Mouse (Mus musculus) monocyte, adult 5-6 weeks (primary cell): ENCODE data around the gene Tpcn1. TPM values are rescaled to one million over a fixed set of nuclear protein-coding genes. Genes with fewer than 3 reads are reported as not detected.

Source experiments
- ATAC-seq: fragments of 153-309, 156-312 bp; replicated peaks from 2 replicates; pipeline ENCODE4 v1.8.0; 2017; ENCODE audit warnings: mild to moderate bottlenecking; ENCODE audit not compliant: low TSS enrichment, insufficient number of reproducible peaks, severe bottlenecking, poor library complexity, low FRiP score
- total RNA-seq: library from RNA; stranded (forward); fragments of 200-1000, 200-491, 200-594 nt; gene quantifications from 3 replicates; pipeline ENCODE4 v1.2.3, GENCODE M21; 2017

Gene Tpcn1
- total RNA-seq, 1 experiment from 2014 or later: 8.8 TPM

DNA sequence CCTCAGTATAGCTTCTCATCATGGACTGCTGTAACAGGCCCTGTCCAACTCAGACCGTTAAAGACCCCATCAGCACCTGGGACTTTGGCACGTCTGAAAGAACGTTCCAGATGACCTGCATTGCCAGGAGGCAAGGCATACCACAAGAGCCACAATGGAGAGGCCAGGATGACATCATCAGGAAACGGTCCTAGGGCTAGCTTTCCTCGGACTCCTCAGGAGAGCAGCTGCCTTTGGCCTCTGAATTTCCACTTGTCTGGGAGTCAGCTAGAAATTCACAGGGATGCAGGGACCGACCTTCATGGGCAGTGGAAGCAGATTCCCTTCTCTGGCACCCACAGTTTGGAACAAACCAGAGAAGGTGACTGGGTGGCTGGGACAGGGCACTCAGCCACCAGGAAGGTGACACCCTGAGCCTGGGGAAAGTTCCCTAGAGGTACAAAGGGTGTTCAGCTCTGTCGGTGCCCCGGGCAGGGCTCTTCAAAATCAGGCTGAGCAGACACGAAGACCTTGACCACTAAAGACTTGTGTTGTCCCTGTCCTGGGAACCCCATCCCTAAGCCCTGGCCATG is 21.7 kb downstream of the Tpcn1 start:
- ATAC-seq: no peak

DNA sequence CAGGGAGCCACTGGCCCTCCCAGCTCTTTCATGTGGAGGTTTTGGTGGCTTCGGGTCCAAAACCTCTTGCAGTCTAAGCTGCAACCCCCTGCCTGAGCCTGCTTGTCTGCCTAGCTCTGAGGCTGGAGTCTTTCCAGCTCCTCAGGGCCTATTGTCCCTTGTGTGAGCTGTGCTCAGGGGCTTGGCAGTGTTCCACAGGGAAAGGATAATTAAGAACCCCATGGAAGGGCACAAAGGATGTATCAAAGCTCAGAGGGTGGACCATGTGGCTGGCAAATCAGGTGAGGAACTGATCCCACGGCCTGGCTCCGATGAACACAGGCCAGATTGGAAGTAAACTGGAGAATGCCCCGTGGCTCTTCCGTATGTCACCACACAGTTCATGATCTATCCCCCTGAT is 22.4 kb downstream of the Tpcn1 start:
- ATAC-seq: no peak

GRCm38 (mm10) chr5:120565171-120565905 is 23.1 kb downstream of the Tpcn1 start:
- ATAC-seq: no peak

DNA sequence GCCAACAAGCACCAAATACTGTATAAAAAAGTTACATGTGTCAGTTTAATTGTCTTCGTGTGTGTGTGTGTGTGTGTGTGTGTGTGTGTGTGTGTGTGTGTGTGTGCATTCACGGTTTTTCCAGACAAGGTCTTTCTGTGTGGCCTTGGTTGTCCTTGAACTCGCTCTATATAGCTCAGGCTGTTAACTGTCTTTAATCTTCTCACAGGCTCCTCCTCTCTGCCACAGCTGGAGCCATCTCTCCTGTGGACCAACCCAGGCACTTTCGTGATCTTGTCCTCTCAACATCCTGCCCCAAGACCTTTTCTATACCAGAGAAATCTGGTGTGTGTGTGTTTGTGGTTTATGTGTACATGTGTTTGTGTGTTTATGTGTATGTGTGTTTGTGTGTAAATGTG is 24.6 kb downstream of the Tpcn1 start:
- no peak for ATAC-seq

DNA sequence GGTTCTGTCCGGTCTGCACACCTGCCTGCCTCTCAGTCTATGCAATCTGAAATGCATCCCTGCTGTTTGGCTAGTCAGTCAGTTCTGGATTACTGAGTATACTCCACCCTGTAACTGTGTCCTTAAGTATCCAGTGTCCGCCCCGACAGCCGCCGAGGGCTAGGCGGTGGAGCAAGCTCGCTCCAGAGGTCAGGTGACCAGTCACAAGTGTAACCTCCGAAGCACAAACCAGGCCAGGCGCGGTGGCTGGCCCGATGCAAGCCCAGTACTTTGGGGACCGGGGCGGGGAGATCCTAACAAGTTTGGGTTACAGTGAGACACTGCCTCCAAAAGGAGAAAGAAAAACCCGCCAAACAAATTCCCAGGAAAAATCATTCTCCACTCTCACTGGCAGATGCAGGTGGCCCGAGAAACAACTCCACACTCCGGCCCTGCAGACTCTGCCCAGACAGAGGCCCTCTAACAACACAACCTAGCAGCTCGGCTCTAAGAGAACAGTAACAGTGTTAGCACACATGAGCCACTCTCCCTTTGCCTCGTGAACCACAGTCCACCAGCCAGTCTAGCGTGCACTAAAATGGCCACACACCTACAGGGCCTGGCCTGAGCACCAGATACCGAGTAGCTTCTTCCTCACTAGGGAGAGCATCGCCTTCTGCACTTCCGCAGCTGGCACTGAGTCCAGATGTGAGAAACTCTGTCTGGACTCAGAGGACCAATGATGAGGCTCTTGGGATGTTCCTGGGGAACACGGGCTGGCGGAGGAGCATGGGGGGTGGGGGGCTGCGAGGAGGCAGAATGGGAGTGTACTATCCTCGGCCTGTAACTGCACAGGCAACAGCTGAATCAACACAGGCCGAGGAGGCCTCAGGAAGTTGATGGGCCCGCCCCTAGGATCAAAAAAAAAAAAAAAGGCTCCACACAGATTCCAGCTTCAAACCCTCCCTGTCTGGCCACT is 25.2 kb downstream of the Tpcn1 start:
- no peak for ATAC-seq

- ATAC-seq: peak; percentile 25; the same call in 1 of the 2 replicates
These were observed 27.7 kb downstream of the Tpcn1 start for GRCm38 (mm10) chr5:120560616-120561311.

GRCm38 (mm10) chr5:120560129-120560615 is 28.3 kb downstream of the Tpcn1 start:
- no peak; the same call in 1 of the 2 replicates for ATAC-seq

DNA sequence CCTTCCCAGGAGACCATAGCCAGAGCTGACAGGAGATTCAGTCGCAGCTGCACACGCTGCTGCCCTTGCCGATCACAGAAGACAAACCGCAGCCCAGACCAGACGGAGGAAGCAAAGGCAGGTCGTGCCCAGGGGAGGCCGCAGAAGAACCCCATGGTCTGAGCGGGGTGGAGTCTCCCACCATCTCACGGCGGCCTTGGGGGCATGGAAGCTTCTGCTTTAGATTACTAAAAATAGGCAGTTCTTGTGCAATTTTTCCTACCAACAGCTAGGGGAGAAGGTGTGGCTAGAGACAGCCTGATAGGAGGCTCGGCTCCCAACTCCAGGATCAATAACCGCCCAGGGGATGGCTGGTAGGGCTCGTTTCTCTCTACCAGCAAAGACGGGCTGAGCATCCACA is 29.7 kb downstream of the Tpcn1 start:
- peak; percentile 76 for ATAC-seq

GRCm38 (mm10) chr5:120558041-120558440 is 30.4 kb downstream of the Tpcn1 start:
- no peak for ATAC-seq

DNA sequence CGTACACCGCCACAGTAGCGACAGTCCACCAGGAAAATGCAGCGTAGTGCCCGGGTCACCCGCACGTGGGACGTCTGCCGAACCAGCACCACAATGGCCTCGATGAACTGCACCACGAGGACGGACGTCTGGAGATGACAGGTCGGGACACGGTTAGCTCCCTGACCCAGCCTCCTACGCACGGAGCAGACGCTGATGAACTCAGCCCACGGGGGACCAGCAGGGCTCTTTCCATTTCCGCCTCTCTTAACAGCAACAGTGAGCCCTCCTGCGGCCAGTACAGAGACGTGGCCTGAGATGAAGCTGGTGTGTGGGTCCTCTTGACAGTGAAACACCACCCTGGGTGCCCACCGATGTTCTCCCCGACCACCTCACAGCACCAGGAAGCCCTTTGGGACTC is 32.6 kb downstream of the Tpcn1 start:
- no peak for ATAC-seq

DNA sequence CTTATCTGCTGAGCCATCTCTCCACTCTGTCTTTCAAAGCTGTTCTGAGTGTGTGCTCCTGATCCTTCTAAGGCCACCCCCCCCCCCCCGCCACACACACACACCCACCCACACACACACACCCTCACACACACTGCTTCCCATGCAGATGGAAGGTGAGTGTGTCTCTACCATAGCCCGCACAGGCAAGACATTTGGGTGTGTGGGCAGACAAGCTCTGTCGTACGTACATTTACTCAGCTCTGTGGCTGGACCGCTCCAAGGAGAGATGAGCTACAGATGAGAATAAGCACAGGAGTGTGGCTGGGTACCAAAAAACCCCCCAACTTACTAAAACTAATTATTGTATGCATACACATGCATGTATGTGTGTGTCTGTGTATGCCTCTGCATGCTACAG is 37.8 kb downstream of the Tpcn1 start:
- ATAC-seq: no peak

GRCm38 (mm10) chr5:120550137-120550536 is 38.3 kb downstream of the Tpcn1 start:
- no peak for ATAC-seq

- ATAC-seq: no peak
These were observed 40.1 kb downstream of the Tpcn1 start for GRCm38 (mm10) chr5:120548236-120548850.

DNA sequence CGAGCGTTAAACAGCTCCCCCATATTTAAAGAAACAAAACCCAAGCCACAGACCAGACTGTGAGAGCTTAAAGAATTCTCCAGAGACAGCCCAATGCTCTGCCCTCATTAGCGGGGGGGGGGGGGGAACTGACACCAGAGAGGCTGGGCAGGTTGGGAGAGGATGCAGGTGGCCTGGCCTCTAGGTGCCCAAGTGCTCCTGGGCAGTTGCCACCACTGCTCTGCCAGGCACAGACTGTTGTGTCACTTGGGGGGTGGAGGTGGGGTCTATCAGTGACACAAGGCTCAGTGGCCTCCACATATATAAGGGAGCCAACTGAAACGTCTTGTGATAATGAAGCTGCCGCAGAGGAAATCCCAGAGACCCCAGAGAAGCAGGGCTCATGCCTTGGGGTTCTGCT is 51.8 kb downstream of the Tpcn1 start:
- no peak for ATAC-seq

DNA sequence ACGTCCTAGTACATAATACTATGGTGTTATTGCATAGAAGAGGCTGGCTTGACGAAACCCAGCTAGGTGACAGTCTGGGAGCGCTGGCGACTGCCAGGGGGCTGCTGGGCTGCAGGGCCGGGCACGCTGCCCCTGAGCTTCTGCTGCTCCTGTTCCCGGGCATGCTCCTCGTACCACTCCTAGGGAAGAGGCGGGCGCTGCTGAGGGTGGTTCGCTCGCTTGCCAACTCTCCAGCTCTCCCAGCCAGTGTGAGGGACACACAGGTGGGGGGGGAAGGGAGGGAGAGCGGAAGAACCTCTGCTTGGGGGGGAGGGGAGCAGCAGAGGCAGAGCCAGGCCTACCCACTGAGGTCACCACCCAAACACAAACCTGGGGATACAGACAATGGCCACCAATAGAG is 52.4 kb downstream of the Tpcn1 start:
- ATAC-seq: no peak

DNA sequence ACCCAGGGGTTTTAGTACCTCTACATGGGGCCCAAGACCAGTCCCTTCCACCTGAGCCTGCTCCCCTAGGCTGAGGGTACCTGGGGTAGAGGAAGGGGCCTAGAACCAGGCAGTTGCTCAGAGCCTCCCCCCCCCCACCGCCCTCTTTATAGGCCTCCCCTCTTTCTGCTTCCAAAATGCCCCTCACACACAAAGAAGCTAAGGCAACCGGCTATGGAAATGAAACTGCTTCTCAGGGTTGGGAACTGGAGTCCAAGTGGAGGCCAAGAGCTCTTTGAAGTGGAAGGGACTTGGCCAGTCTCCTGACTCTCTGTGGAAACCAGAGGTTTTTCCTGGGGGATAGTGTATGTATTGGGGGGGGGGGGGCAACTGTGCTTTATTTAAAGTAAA is 53.8 kb downstream of the Tpcn1 start:
- no peak for ATAC-seq

DNA sequence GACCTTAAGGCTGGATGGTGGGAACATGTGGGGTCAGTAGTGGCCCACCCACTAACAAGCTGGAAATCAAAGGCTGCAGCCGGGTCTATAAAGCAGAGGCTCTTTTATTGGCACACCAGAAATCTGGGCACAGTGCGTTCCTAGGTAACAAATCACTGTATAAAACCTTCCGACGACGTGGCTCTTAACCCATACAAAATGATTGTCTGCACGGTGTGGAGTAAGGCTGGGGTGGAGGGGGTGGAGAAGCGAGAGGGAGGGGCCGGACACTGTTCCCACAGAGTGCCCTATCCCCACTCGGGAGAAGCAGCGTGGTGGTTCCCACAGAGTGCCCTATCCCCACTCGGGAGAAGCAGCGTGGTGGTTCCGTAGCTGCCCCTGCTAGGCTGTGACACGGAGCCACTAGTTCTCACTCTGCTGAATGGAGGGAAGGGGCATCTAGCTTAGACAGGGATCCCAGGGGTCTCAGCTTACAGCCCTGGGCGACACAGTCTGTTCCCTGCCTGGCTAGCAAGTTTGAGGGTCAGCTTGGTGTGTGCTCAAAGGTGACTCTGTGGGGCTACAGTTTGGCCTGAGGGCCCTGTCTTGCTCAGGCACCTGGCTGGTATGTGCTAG is 54.3 kb downstream of the Tpcn1 start:
- ATAC-seq: no peak

DNA sequence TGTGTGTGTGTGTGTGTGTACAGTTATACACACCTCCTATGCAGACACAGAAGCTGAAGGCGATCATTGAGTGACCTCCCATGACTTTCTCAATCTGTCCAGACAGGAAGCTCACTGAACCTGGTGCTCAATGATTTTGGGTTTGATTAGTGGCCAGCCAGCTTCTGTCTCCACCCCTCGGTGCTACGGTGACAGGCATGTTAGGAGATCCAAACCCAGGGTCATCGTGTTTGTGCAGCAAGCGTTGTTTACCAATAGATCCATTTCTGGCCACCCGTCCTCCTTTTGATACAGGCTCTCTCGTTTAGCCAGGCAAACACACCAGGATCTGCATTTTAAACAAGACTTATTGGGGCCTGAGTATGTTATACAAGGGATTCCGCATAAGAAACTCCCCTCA is 56.8 kb downstream of the Tpcn1 start:
- no peak for ATAC-seq
